Mouse (Mus musculus) lung, postnatal 10 days (tissue): ENCODE data around the gene Olfr434.
"Not testable (repeated sequence)": the region's sequence is repeated elsewhere in the genome, so short reads cannot be mapped to it uniquely, and the experiment has no call there.

ENCODE experiments used
- DNase-seq: peaks from one replicate; pipeline ENCODE4 v3.0.0; 2021

Gene Olfr434

GRCm38 (mm10) chr6:43212873-43213272 is at the start of gene Olfr434:
Gene Olfr434, plus strand, starts transcription at chr6:43213021.
- not testable (repeated sequence) for DNase-seq

DNA sequence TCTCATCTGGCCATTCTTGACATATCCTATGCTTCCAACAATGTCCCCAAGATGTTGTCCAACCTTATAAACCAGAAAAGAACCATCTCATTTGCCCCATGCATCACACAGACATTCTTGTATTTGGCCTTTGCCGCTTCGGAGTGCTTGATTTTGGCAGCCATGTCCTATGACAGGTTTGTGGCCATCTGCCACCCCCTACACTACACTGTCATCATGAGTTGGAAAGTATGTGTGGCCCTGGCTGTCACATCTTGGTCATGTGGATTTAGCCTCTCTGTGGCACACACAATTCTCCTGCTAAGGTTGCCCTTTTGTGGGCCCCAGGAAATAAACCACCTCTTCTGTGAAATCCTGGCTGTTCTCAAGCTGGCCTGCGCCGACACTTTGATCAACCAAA is 45.6 kb upstream of the Olfr434 start:
- no peak for DNase-seq

- no peak for DNase-seq
Observed at GRCm38 (mm10) chr6:43171840-43172239, 41.0 kb upstream of the Olfr434 start, which contains the start of gene Olfr13. Gene Olfr13, plus strand, starts transcription at chr6:43172140.

DNA sequence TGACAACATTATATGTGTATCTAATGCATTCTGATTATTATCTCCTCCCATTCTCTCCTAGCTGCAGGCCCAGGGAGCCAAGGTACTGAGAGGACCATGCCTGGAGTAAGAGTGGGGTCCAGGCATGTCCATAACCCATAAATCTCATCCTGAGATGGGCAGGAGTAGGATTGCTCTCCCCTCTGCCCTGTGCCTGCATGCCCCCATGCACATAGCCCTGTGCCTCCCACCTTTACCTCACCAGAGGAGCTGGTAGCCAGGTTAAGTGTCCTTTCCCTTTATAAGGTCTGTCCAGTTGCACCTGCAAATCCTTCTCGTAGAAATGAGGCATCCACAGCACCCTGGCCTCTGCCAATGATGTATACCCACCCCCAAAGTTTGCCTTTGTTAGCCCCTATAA is 34.7 kb upstream of the Olfr434 start:
- DNase-seq, result no peak

DNA sequence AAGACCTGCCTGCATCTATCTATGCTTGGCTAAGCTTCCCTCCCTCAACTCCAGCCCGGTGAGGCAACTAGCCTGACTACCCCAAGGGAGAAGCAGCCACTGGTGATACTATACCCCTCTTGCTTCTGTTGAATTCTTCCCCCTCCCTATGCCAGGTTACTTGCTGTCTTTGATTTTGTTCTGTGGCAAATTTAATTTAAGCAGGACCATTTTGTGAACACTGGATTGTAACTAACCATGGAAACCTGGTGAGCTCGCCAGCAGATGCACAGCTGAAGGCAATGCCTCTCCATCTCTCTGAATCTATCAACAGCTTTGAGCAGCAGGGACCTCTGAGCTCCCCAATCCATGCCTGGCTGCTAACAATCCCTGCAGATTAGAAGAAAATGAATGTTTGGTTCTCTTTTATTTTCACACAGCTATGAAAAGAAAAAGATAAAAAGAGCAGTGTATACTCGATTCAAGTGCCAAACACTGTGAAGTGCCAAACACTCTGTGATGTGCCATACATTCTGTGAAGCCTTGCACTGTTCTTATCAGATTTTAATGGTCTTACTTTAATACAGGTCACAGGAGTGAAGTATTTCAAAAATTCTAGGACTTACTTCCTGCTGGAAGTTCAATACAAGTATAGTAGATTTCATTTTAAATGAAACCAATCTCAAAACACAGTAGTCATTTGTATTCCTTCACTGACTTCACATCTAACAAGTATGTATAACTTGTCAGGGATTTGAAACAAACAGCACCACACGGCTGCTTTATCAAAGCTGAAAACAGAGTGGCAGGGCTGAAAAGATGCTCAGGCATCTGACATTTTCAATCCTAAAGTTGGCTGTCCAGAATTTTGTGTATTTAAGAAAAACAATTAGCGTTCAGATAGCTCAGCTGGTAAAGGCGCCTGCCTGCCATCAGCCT is 34.0 kb upstream of the Olfr434 start:
- no peak for DNase-seq

- DNase-seq, result no peak
Observed at GRCm38 (mm10) chr6:43190986-43191385, 21.8 kb upstream of the Olfr434 start.

DNA sequence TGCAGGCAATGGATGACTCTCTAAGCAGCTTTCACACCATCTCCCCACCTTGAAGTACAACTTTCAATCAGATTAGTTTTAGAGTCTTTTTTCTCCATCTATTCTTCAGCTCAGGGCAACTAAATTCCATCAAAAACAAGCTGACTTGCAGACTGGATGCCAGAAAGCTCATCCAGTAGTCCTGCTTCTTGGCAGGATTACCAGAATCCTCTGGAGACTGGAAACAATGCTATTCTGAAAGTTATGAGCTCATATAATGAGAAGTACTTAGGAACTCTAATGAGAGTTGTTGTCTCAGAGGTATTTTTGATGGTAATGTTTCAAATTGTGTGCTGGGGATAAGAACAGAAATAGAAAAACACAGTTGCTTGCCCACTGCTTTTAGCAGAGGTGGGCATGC is 16.0 kb upstream of the Olfr434 start, which contains the start of gene Olfr435:
TSS of gene Olfr435 (plus strand) at position 366 of the 400 bp plus-strand sequence.
- DNase-seq, result peak; percentile 8

DNA sequence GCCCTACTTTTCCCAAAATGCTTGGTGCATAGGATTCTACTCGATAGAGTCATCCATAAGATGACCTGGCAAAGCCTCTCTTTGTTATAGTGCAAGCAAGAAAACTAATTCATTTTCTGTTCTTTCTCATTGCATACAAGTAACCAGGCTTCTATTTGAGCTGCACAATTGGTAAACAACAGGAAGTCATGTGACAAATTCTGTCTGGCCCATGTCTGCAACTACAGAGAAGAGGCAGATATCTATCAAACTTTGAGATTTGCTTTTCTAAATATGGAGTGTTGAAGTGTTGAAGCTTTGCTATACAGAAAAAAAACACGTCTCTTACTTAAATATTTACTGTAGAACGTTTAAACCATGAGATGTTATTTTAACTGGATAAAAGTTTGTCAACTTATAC is 14.7 kb upstream of the Olfr434 start:
- no peak for DNase-seq

DNA sequence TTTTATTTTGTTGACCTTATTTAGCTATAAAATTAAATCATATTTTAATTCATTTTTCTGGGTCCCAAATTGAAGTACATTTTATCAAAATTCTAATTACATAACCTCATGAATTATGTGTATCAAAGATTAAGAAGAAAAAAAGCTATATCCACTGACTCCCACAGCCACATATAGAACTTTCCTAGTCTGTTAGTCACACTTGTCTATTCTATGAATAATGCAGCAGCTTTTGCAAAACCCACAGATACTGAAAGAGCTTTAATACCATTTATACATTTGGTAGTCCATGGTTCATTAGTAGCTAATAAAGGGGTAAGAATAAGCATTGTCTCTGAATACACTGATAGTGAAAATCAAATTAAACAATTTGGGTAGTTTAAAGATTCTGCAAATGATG is 10.0 kb upstream of the Olfr434 start:
- DNase-seq, result no peak

DNA sequence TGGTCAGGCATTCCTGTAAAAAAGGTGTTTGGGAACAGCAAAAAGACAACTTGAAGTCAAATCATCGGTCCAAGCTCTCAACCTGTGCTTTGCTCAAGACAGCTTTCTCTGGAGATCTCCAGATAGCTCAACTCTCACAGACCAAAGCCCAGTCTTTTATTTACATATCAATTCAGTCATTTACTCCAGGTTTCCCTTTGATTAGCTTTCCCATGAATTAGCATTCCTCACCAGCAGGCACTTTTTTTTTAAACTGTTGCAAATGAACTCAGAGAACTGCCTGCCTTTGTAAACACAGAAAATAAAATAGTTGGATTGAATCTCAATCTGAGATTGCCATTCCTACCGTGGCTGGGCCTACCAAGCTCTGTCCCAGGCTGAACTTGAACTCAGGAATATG is 7.5 kb upstream of the Olfr434 start:
- DNase-seq, result no peak

- not testable (repeated sequence) for DNase-seq
Observed at GRCm38 (mm10) chr6:43231255-43231654, 18.4 kb downstream of the Olfr434 start, which contains the start of gene Olfr47. Gene Olfr47, plus strand, starts transcription at chr6:43231529.

DNA sequence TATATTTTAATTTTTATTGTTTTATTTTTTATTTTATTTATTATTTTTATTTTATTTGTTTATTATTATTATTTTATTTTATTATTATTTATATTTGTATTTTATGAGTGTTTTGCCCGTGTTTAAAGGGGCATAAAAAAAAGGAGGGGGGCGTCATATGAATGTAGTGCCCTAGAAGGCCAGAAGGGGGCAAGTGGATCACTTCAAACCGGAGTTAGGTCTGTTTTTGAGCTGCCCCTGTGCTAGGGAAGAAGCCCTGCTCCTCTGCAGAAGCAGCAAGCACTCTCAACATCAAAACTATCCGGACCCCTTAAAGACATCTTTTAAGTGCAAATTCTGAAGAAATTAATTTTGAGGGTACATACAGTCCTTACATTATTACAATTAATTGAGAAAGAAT is 29.2 kb downstream of the Olfr434 start:
- peak; percentile 45 for DNase-seq

DNA sequence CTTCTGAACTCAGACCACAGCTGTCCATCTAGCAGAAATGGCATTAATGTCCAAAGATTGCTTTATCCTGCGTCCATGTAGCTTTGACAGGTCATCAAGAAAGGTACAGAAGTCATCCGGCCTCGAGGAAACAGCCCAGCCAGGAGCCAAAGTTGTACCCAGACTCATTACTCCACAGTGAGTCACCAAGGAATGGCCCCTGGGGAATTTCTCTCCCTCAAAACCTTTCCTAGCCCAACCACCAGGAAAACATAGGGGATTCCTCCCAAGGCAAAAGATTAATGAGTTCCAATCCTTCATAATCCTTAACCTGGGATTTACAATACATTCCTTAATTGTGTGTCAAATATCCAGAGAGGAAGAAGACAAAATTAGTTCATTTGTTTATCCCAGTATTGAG is 34.6 kb downstream of the Olfr434 start:
- DNase-seq, result no peak

DNA sequence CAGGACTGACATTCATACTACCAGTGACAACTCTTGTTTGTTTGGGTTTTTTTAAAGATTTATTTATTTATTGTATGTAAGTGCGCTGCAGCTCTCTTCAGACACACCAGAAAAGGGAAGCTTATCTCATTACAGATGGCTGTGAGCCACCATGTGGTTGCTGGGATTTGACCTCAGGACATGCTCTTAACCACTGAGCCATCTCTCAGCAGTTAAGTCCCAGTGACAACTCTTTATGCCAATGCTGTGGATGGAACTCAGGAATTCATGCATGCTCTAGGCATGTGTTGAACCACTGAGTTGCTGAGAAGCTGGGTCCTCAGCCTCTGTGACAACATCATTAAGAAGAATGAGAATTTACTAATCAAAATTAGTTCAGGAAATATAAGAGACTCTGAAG is 40.2 kb downstream of the Olfr434 start:
- no peak for DNase-seq

DNA sequence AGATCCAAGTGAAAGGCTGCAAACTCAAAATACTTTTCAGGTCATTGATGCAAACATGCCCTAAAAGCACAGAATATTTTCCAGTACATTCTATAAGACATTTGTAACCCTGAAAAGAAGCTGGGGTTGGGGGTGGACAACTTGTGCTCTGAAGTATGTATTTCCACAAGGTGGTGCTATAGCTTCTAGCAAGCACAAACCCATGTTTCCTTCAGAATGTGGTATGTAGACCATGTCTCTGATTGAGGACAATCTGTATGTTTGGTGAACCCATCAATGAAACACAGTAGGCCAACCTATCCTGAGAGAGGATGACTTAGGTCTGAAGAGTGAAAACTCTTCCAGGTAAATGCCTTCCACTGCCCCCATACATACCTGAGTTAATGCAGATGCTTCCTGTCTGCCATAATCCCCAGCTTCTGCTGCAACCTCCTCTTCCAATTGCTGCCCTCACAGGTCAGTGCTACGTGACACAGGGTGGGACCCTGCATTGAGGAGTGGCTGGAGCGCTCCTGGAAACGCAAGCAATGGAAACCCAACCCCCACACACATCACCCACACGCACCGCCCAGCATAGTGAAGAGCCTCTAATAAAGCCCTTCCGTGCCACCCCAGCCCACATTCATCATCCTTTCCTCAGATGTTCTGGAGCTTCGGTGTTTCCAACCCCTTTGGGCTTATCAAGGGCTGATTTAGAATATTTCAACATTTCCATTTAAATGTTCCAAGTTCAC is 41.5 kb downstream of the Olfr434 start:
- peak; percentile 53 for DNase-seq

- no peak for DNase-seq
Observed at GRCm38 (mm10) chr6:43260756-43261155, 47.9 kb downstream of the Olfr434 start.

GRCm38 (mm10) chr6:43265363-43266041 is 52.7 kb downstream of the Olfr434 start, which contains the start of gene Arhgef5:
Gene Arhgef5, plus strand, starts transcription at chr6:43265582.
- DNase-seq, result peak; percentile 85

GRCm38 (mm10) chr6:43266356-43266755 is 53.5 kb downstream of the Olfr434 start:
- peak; percentile 84 for DNase-seq
